Mouse (Mus musculus) bone marrow macrophage, adult 2 months (primary cell): ENCODE results near the gene Zfp36l1.

ENCODE experiments used
- CTCF ChIP-seq: IDR thresholded peaks from 2 replicates; pipeline ENCODE4 v1.5.1; 2012; ENCODE audit warnings: low read depth, mild to moderate bottlenecking, low read length, moderate library complexity
- POLR2A ChIP-seq: IDR thresholded peaks from 2 replicates; pipeline ENCODE4 v1.6.1; 2012; ENCODE audit warnings: mild to moderate bottlenecking, low read depth, low read length, borderline replicate concordance

- TF ChIP-seq CTCF, result no peak
- no peak for TF ChIP-seq POLR2A
These were observed 51.0 kb downstream of the Zfp36l1 start for GRCm38 (mm10) chr12:80061810-80062209.
